Mouse (Mus musculus) myocyte (in vitro differentiated cells): ENCODE measurements around the gene Imp3.

Source experiments
- MAX ChIP-seq: IDR thresholded peaks from one replicate; pipeline ENCODE4 v1.6.1; 2011; ENCODE audit warnings: low read depth, mild to moderate bottlenecking, control low read depth
- MYOD1 ChIP-seq, 3 experiments: IDR thresholded peaks; one replicate each; pipeline ENCODE4 v1.6.1; 2011; ENCODE audit warnings: control low read depth in 2 of 3, low read depth in 2 of 3, mild to moderate bottlenecking in 2 of 3, moderate library complexity in 1 of 3; ENCODE audit not compliant: insufficient read length in 2 of 3, control insufficient read depth in 1 of 3
- POLR2A ChIP-seq: IDR thresholded peaks from one replicate; pipeline ENCODE4 v1.6.1; 2011; ENCODE audit warnings: low read depth, mild to moderate bottlenecking, control low read depth, moderate library complexity; ENCODE audit not compliant: insufficient read length
- POLR2AphosphoS2 ChIP-seq: IDR thresholded peaks from one replicate; pipeline ENCODE4 v1.6.1; 2011; ENCODE audit warnings: low read depth, control low read depth; ENCODE audit not compliant: insufficient read length
- TCF12 ChIP-seq: IDR thresholded peaks from one replicate; pipeline ENCODE4 v1.6.1; 2011; ENCODE audit warnings: mild to moderate bottlenecking, control low read depth; ENCODE audit not compliant: poor library complexity, insufficient read depth, severe bottlenecking

DNA sequence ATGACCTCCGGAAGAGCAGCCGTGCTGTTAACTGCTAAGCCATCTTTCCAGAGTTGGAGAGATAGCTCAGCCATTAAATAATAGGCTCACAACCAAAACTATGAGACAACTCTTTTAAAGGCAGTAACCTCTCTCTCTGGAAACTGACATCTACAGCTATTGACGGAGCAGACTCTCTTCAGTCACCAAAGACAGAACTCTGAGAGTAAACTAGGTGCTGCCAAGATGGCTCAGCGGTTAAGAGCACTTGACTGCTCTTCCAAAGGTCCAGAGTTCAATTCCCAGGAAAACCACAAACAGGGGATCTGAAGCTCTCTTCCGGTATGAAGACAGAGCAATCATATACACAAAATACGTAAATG, 433 bp upstream of the Imp3 start:
- TF ChIP-seq POLR2AphosphoS2 (no peak), MYOD1 (IDR thresholded peaks at IDR 0.05; ENCODE audit: control insufficient read depth in 1 of 3, insufficient read length in 2 of 3, low read depth in 2 of 3) (no peak), MAX (no peak), POLR2A (no peak), TCF12 (no peak)
